Mouse (Mus musculus): ENCODE results near the gene 1700019D03Rik. TPM values are rescaled to one million over a fixed set of nuclear protein-coding genes. Genes with fewer than 3 reads are reported as not detected.
"Not testable (repeated sequence)": the region's sequence is repeated elsewhere in the genome, so short reads cannot be mapped to it uniquely, and the experiment has no call there.

Gene 1700019D03Rik
- total RNA-seq, 2 experiments from 2014 or later = not detected

GRCm38 (mm10) chr1:52956746-52957145, 63.2 kb downstream of the 1700019D03Rik start:
- no peak for ATAC-seq (replicated peaks; ENCODE audit: low FRiP score, poor library complexity, severe bottlenecking)

- ATAC-seq (replicated peaks; ENCODE audit: low FRiP score, poor library complexity, severe bottlenecking) = no peak
These were observed 64.9 kb downstream of the 1700019D03Rik start for GRCm38 (mm10) chr1:52955102-52955501.

GRCm38 (mm10) chr1:52954456-52954855, 65.5 kb downstream of the 1700019D03Rik start:
- no peak for ATAC-seq (replicated peaks; ENCODE audit: low FRiP score, poor library complexity, severe bottlenecking)

- ATAC-seq (replicated peaks; ENCODE audit: low FRiP score, poor library complexity, severe bottlenecking) = no peak
These were observed 66.4 kb downstream of the 1700019D03Rik start for GRCm38 (mm10) chr1:52953548-52953947.

GRCm38 (mm10) chr1:52952551-52953397, 67.2 kb downstream of the 1700019D03Rik start:
- ATAC-seq (replicated peaks; ENCODE audit: low FRiP score, poor library complexity, severe bottlenecking) = no peak

GRCm38 (mm10) chr1:52952143-52952542, 67.8 kb downstream of the 1700019D03Rik start:
- no peak for ATAC-seq (replicated peaks; ENCODE audit: low FRiP score, poor library complexity, severe bottlenecking)

GRCm38 (mm10) chr1:52951146-52951868, 68.7 kb downstream of the 1700019D03Rik start:
- ATAC-seq (replicated peaks; ENCODE audit: low FRiP score, poor library complexity, severe bottlenecking) = no peak

- no peak for ATAC-seq (replicated peaks; ENCODE audit: low FRiP score, poor library complexity, severe bottlenecking)
These were observed 72.1 kb downstream of the 1700019D03Rik start for GRCm38 (mm10) chr1:52947895-52948294.

- no peak for ATAC-seq (replicated peaks; ENCODE audit: low FRiP score, poor library complexity, severe bottlenecking)
These were observed 81.0 kb downstream of the 1700019D03Rik start for GRCm38 (mm10) chr1:52939021-52939420.

GRCm38 (mm10) chr1:52934494-52934893, 85.5 kb downstream of the 1700019D03Rik start:
- ATAC-seq (replicated peaks; ENCODE audit: low FRiP score, poor library complexity, severe bottlenecking) = no peak

- ATAC-seq (replicated peaks; ENCODE audit: low FRiP score, poor library complexity, severe bottlenecking) = not testable (repeated sequence)
These were observed 95.5 kb downstream of the 1700019D03Rik start for GRCm38 (mm10) chr1:52924482-52924881.

- ATAC-seq (replicated peaks; ENCODE audit: low FRiP score, poor library complexity, severe bottlenecking) = not testable (repeated sequence)
These were observed 101.1 kb downstream of the 1700019D03Rik start for GRCm38 (mm10) chr1:52918897-52919296.

- ATAC-seq (replicated peaks; ENCODE audit: low FRiP score, poor library complexity, severe bottlenecking) = peak; percentile 63
These were observed 103.3 kb downstream of the 1700019D03Rik start for GRCm38 (mm10) chr1:52916655-52917054.

GRCm38 (mm10) chr1:52909783-52910182, 110.2 kb downstream of the 1700019D03Rik start:
- no peak for ATAC-seq (replicated peaks; ENCODE audit: low FRiP score, poor library complexity, severe bottlenecking)

- no peak for ATAC-seq (replicated peaks; ENCODE audit: low FRiP score, poor library complexity, severe bottlenecking)
These were observed 135.8 kb downstream of the 1700019D03Rik start for GRCm38 (mm10) chr1:52884208-52884607.

Other genes with a start within 250 kb of the 1700019D03Rik start
- 0.72 and 3.4 TPM in 2 replicates for gene Inpp1, start 202.5 kb downstream of the 1700019D03Rik start, total RNA-seq (2015; ENCODE audit: low replicate concordance)
- gene Inpp1, start 202.5 kb downstream of the 1700019D03Rik start, total RNA-seq (2017; ENCODE audit: low replicate concordance) = 6.2 and 6.3 TPM in 2 replicates
- 8.3 and 13.0 TPM in 2 replicates for gene Hibch, start 175.2 kb downstream of the 1700019D03Rik start, total RNA-seq (2015; ENCODE audit: low replicate concordance)
- gene Hibch, start 175.2 kb downstream of the 1700019D03Rik start, total RNA-seq (2017; ENCODE audit: low replicate concordance) = 10.5 and 20.8 TPM in 2 replicates
- not detected in 2 replicates for gene Mstn, start 41.5 kb upstream of the 1700019D03Rik start, total RNA-seq (2015; ENCODE audit: low replicate concordance)
- gene Mstn, start 41.5 kb upstream of the 1700019D03Rik start, total RNA-seq (2017; ENCODE audit: low replicate concordance) = not detected in 2 replicates
- not detected in 2 replicates for gene 1700019A02Rik, start 167.5 kb upstream of the 1700019D03Rik start, total RNA-seq (2015; ENCODE audit: low replicate concordance)
- gene 1700019A02Rik, start 167.5 kb upstream of the 1700019D03Rik start, total RNA-seq (2017; ENCODE audit: low replicate concordance) = not detected in 2 replicates